Mouse (Mus musculus): ENCODE results near the gene Hnrnpf. TPM values are rescaled to one million over a fixed set of nuclear protein-coding genes. Genes with fewer than 3 reads are reported as not detected.

Hnrnpf gene
- polyA plus RNA-seq, 1 experiment from 2014 or later: 839 TPM

DNA sequence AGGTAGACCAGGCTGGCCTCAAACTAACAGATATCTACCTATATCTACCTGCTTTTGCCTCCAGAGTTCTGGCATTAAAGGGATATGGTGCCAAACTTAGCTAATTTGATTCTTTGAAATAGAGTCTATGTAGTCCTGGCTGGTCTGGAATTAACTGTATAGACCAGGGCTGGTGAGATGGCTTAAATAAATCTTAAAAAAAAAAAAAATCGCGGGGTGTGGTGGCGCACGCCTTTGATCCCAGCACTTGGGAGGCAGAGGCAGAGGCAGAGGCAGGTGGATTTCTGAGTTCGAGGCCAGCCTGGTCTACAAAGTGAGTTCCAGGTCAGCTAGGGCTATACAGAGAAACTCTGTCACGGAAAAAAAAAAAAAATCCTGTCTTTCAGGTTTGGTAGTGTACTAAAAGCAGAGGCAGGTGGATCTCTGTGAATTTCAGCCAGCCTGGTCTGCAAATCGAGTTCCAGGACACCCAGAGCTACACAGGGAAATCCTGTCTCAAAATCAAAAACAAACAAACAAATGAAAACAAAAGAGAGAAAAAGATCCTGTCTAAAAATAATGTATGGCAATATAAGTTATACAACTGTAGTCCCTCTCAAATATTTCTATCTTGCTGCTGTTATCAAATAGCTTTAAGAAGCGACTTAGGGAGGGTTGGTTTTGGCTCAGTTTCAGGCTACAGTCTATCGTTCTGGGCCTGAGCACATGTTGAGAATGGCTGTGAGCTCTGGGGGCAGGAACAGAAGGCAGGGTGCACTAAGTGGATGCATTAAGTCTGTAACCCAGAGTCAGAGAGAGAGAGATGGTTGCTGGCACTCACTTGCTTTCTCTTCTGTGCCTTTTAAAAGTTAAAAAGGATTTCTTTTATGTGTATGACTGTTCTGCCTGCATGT is 1.6 kb downstream of the Hnrnpf start:
- H3K27me3 ChIP-seq (ENCODE audit: low read depth, poor library complexity, severe bottlenecking): no peaks in the 10 kb centered on the region
- peaks cover 9% of the 10 kb centered on the region for H3K4me1 ChIP-seq
- 82% methylated on average over 9 of the region's 9 CpGs for WGBS
- DNase-seq (ENCODE audit: low spot score): no peak
- no peaks in the 10 kb centered on the region for H3K9me3 ChIP-seq (replicated peaks)
- no peak overlapping the region for H3K4me3 ChIP-seq
- H3K27ac ChIP-seq (replicated peaks): no peak overlapping the region
- no peaks in the 10 kb centered on the region for H3K36me3 ChIP-seq

DNA sequence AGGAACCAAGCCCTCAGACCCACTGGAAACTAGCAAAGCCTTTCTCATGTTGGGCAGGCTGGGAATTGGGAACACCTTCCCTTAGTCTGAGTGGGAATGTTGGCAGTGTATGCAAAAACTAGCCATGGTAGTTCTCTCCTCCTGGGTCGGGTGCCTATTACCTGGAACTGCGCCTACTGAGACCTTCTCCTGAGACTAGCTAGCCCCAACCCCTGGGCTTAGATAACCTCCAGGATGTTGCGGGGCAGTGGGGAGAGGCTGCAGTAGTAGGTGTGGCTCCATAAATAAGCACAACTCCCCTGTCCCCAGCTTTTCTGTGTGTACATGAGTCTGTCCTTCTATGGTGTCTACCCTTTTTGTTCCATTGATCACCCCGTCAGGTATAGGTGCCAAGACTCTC is 2.4 kb downstream of the Hnrnpf start:
- Histone ChIP-seq H3K36me3 (no peaks in the 10 kb centered on the region), H3K9me3 (replicated peaks) (no peaks in the 10 kb centered on the region)
- DNase-seq (ENCODE audit: low spot score): no peak

DNA sequence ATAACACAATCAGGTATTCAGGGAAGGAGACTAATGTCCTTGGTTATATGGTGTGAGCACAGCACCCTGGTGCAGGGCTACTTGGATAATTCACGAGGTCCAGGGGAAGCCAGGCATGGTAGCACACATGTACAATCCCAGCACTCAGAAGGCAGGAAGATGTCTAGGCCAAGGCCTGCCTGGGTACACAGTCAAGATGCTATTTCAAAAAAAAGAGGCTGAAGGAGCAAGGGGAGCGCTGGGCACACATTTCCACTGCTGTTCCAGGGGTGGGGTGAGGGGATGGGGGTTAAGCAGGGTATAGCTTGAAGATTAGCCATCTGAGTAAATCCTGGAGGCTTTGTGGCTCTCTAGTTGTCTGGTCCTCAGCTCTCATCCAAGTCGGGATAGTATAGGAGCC is 3.7 kb downstream of the Hnrnpf start:
- Histone ChIP-seq H3K9me3 (replicated peaks) (no peaks in the 10 kb centered on the region), H3K36me3 (no peaks in the 10 kb centered on the region), H3K27me3 (ENCODE audit: low read depth, poor library complexity, severe bottlenecking) (no peaks in the 10 kb centered on the region), H3K4me3 (no peak overlapping the region), H3K27ac (replicated peaks) (no peak overlapping the region), H3K4me1 (peaks cover 18% of the 10 kb centered on the region)
- DNase-seq (ENCODE audit: low spot score): no peak
- WGBS: 78% methylated on average over 3 of the region's 3 CpGs

More for the DNA sequence above, 2.4 kb downstream of the Hnrnpf start:
- Histone ChIP-seq H3K27ac (replicated peaks) (no peak overlapping the region), H3K27me3 (ENCODE audit: low read depth, poor library complexity, severe bottlenecking) (no peaks in the 10 kb centered on the region), H3K4me3 (no peak overlapping the region), H3K4me1 (peaks cover 9% of the 10 kb centered on the region)
- WGBS: 85% methylated on average over 4 of the region's 4 CpGs

GRCm38 (mm10) chr6:117905260-117905930 is 5.3 kb downstream of the Hnrnpf start:
- H3K4me1 ChIP-seq: peaks cover 32% of the 10 kb centered on the region
- H3K4me3 ChIP-seq: peak overlapping the region; percentile 86
- no peaks in the 10 kb centered on the region for H3K27me3 ChIP-seq (ENCODE audit: low read depth, poor library complexity, severe bottlenecking)
- no peak for DNase-seq (ENCODE audit: low spot score)
- H3K27ac ChIP-seq (replicated peaks): peak overlapping the region; percentile 92
- 34% methylated on average over 4 of the region's 4 CpGs for WGBS
- no peaks in the 10 kb centered on the region for H3K36me3 ChIP-seq
- H3K9me3 ChIP-seq (replicated peaks): no peaks in the 10 kb centered on the region

DNA sequence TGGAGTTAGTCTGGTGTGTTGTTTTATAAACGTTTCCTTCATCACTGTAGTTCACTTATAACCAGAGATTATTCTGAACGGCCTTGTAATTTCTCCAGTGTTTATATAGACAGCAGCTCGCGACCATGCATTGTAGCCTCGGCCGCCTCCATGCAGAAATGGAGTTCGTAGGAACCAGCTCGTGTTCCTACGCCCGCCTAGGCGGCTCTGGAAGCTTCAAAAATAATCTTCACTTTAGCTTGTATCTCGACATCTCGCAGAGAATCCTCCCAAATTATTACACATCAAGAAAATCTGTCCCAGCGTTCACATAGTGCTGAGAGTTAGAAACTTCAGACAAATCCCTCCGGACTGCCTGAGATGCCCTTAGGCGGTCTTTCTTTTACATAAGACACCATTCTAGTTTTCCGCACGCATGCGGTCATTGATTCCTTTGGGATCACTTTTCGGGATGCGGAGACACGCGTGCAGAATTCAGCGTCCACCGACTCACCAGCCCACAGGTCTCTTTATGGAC is 5.9 kb downstream of the Hnrnpf start:
- H3K36me3 ChIP-seq: no peaks in the 10 kb centered on the region
- no peaks in the 10 kb centered on the region for H3K27me3 ChIP-seq (ENCODE audit: low read depth, poor library complexity, severe bottlenecking)
- DNase-seq (ENCODE audit: low spot score): no peak
- peak overlapping the region; percentile 86 for H3K4me3 ChIP-seq
- H3K4me1 ChIP-seq: peaks cover 35% of the 10 kb centered on the region
- H3K27ac ChIP-seq (replicated peaks): peak overlapping the region; percentile 92
- under 1% methylated on average over 25 of the region's 25 CpGs for WGBS
- H3K9me3 ChIP-seq (replicated peaks): no peaks in the 10 kb centered on the region

DNA sequence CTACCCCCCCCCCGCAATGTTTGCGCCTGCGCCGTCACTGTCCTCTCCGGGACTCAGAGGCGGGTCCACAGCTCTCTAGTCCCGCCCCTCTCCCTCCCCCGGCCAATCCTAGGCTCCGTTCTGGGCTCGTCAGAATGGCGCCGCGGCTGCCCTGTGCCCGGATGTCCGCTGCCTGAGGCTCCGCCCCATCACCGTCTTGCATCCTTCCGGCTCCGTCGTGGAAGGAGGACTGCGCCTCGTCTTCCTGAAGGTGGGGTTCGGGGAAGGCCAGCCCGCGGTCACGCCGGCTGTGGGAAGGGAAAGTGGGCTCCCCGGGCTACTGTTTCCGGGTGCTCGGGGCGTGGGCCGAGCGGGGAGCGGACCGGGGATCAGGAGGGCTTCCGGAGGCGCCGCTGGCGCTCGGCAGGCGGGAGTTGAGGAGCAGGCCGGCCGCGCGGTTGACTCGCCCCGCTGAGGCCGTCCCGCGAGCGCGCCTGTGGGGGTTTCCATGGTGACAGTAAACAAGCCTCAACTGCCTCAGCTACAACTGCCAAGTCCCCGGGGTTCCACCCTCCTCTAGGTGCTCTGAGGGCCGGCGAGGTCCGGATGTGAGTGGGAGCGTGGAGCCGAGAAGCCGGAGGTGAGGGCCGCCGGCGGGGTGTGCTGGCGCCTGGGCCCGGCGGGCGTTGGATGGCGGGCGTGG is 6.6 kb downstream of the Hnrnpf start:
- H3K9me3 ChIP-seq (replicated peaks): no peaks in the 10 kb centered on the region
- peak; percentile 98 for DNase-seq (ENCODE audit: low spot score)
- peak overlapping the region; percentile 92 for H3K27ac ChIP-seq (replicated peaks)
- no peaks in the 10 kb centered on the region for H3K36me3 ChIP-seq
- peaks cover 35% of the 10 kb centered on the region for H3K4me1 ChIP-seq
- under 1% methylated on average over 65 of the region's 68 CpGs for WGBS
- no peaks in the 10 kb centered on the region for H3K27me3 ChIP-seq (ENCODE audit: low read depth, poor library complexity, severe bottlenecking)
- peak overlapping the region; percentile 86 for H3K4me3 ChIP-seq

GRCm38 (mm10) chr6:117907301-117907978 is 7.3 kb downstream of the Hnrnpf start:
- WGBS: under 1% methylated on average over 77 of the region's 77 CpGs

GRCm38 (mm10) chr6:117907979-117908355 is 7.8 kb downstream of the Hnrnpf start:
- Histone ChIP-seq H3K9me3 (replicated peaks) (no peaks in the 10 kb centered on the region), H3K36me3 (no peaks in the 10 kb centered on the region), H3K27me3 (ENCODE audit: low read depth, poor library complexity, severe bottlenecking) (no peaks in the 10 kb centered on the region), H3K27ac (replicated peaks) (peak overlapping the region; percentile 92), H3K4me1 (peaks cover 35% of the 10 kb centered on the region), H3K4me3 (peak overlapping the region; percentile 86)
- 0% methylated on average over 26 of the region's 26 CpGs for WGBS
- no peak for DNase-seq (ENCODE audit: low spot score)

More at GRCm38 (mm10) chr6:117907301-117907978, 7.3 kb downstream of the Hnrnpf start:
- H3K27me3 ChIP-seq (ENCODE audit: low read depth, poor library complexity, severe bottlenecking): no peaks in the 10 kb centered on the region
- H3K4me1 ChIP-seq: peaks cover 35% of the 10 kb centered on the region
- peak; percentile 86 for DNase-seq (ENCODE audit: low spot score)
- H3K27ac ChIP-seq (replicated peaks): peak overlapping the region; percentile 92
- no peaks in the 10 kb centered on the region for H3K9me3 ChIP-seq (replicated peaks)
- peak overlapping the region; percentile 86 for H3K4me3 ChIP-seq
- no peaks in the 10 kb centered on the region for H3K36me3 ChIP-seq

GRCm38 (mm10) chr6:117908424-117908900 is 8.3 kb downstream of the Hnrnpf start:
- no peaks in the 10 kb centered on the region for H3K36me3 ChIP-seq
- peak overlapping the region; percentile 86 for H3K4me3 ChIP-seq
- peaks cover 35% of the 10 kb centered on the region for H3K4me1 ChIP-seq
- WGBS: 1% methylated on average over 14 of the region's 14 CpGs
- no peaks in the 10 kb centered on the region for H3K9me3 ChIP-seq (replicated peaks)
- H3K27me3 ChIP-seq (ENCODE audit: low read depth, poor library complexity, severe bottlenecking): no peaks in the 10 kb centered on the region
- DNase-seq (ENCODE audit: low spot score): no peak
- H3K27ac ChIP-seq (replicated peaks): peak overlapping the region; percentile 92

DNA sequence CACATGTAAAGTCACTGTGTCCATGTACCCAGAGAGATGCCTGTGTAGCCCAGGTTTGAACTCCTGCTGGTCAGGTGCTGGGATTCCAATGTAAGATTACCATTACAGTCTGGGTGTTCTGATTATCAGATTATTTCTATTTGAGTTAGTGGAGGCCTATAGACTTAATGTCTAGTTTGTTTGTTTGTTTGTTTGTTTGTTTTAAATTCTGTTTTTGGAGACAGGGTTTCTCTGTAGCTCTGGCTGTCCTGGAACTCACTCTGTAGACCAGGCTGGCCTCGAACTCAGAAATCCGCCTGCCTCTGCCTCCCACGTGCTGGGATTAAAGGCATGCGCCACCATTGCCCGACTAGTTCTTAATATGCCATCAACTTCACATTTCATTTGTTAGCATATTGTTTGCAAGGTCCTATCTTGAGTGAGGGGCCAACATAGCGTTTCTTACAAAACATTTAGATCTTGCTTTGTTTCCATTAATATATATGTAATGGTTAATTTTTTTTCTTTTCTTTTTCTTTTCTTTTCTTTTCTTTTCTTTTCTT is 10.1 kb downstream of the Hnrnpf start:
- Histone ChIP-seq H3K4me3 (peak overlapping the region; percentile 86), H3K4me1 (peaks cover 39% of the 10 kb centered on the region), H3K27ac (replicated peaks) (no peak overlapping the region), H3K36me3 (no peaks in the 10 kb centered on the region), H3K27me3 (ENCODE audit: low read depth, poor library complexity, severe bottlenecking) (no peaks in the 10 kb centered on the region), H3K9me3 (replicated peaks) (no peaks in the 10 kb centered on the region)
- WGBS: 84% methylated on average over 6 of the region's 6 CpGs
- no peak for DNase-seq (ENCODE audit: low spot score)

DNA sequence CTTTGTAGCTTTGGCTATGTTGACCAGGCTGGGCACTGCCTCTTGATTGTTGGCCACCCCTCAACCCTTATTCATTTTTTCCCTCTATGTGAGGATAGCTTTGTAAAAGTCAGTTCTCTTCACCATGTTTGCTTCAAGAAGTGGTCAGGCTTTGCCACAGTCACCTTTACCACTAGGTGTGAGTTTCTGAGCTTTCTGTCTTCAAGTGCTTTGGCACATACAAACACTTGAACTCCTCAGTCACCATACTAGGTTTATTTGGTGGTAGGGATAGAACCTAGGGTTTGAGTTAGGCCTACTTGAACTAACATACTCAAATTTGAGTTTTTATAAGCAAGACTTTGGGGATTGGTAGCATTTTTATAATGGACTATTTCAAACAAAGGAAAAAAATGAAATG is 14.4 kb downstream of the Hnrnpf start:
- no peak overlapping the region for H3K27ac ChIP-seq (replicated peaks)
- no peak overlapping the region for H3K4me3 ChIP-seq
- H3K4me1 ChIP-seq: peaks cover 51% of the 10 kb centered on the region
- H3K27me3 ChIP-seq (ENCODE audit: low read depth, poor library complexity, severe bottlenecking): no peaks in the 10 kb centered on the region
- peaks cover 11% of the 10 kb centered on the region for H3K36me3 ChIP-seq
- DNase-seq (ENCODE audit: low spot score): no peak
- H3K9me3 ChIP-seq (replicated peaks): no peaks in the 10 kb centered on the region

Measured in midbrain, embryonic 10.5 days (tissue).